Mouse (Mus musculus) heart, postnatal 14 days (tissue): Measurements from ENCODE around the gene Sms. TPM values are rescaled to one million over a fixed set of nuclear protein-coding genes. Genes with fewer than 3 reads are reported as not detected.

Experiments
- DNase-seq, 2 experiments: peaks; one replicate each; pipeline ENCODE4 v3.0.0; 2021 to 2022
- intact Hi-C: fragments of 180-260 bp; cut with DNase I; formaldehyde crosslinking; loops from one replicate; pipeline ENCODE4 v1.15.1; 2025
- long read RNA-seq, 2 experiments: library from polyadenylated mRNA; stranded (forward); transcript quantifications; one replicate each; pipeline ENCODE4 v2.0.0; 2021
- total RNA-seq, 2 experiments: library from RNA; stranded (reverse); gene quantifications; 2 replicates each; pipeline ENCODE4 v1.2.3; 2021

Gene Sms
- total RNA-seq, result 10 to 100 TPM; 26.0 to 28.9 TPM
- long read RNA-seq, experiment 1, transcript Sms-201 (11 exons, 3,717 nt), result major isoform, 32 of 33 reads
- long read RNA-seq, experiment 1, partial matches to known transcripts, result 1 of 33 reads
- long read RNA-seq, experiment 1, other reads (novel, unspliced or antisense), result 0 of 33 reads
- long read RNA-seq, experiment 2, transcript Sms-201 (11 exons, 3,717 nt), result major isoform, 23 of 25 reads
- long read RNA-seq, experiment 2, partial matches to known transcripts, result 1 of 25 reads
- long read RNA-seq, experiment 2, other reads (novel, unspliced or antisense), result 1 of 25 reads

DNA sequence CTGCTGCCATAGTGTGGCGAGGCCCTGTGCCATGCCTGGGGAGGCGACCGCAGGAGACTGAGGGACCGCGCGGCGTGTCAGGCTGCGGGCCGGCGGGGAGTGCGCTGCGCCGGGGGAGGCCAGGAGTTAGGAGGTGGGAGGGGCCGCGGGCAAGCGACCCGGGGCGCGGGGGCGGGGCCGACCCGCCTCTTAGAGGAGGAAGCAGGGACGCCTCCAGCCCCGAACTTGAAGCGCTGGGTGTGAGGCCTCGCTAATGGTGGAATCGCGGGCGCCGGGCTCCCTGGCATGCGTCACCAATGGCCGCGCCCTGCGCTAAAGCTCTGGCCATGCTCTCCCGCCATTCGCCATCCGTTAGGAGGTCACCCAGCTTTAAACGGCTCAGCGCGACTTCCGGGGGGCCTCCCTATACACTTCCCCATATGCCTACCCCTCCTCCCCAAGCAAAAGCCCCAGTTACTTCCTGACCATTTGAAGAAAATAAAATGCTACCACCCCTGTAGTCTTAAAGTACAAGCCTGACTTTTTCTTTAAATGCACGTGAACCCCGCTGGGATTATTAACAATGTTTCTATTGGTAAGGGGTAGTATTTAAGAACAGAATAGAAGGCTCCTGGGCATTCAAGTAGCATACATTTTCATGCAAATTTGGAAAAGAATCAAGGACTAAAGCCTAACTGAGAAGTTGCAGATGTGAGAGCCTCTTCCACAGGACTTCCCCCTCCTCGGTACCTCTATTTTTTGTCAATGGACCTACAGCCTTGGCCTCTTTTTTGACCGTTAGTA is at the start of gene Sms:
Sms (minus strand) TSS at position 344 of the 783 bp plus-strand sequence.
- intact Hi-C loops, result no loop called here
- DNase-seq, result peak; percentile 48 to 71

DNA sequence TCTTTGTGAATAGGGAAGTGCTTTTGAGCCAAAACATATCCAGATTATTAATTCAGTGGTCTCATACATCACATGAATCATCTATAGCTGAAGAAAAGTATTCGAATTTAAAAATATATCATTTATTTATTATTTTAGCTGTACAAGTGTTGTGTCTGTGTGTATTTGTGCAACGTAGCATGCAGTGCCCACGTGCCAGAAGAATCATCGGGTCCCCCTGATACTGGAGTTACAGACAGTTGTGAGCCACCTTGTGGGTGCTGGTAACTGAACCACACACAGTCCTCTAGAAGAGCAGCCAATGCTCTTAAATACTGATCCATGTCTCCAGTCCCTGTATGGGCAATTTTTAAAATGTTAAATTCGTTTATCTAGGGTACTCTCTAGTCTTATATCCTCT is 14.3 kb upstream of the Sms start:
- intact Hi-C loops, result no loop called here
- DNase-seq, result no peak

GRCm38 (mm10) chrX:157504506-157504905 is 12.4 kb upstream of the Sms start:
- intact Hi-C loops, result no loop called here
- no peak for DNase-seq

- intact Hi-C loops, result no loop called here
- DNase-seq, result no peak
These were observed 9.8 kb upstream of the Sms start for GRCm38 (mm10) chrX:157501871-157502270.

DNA sequence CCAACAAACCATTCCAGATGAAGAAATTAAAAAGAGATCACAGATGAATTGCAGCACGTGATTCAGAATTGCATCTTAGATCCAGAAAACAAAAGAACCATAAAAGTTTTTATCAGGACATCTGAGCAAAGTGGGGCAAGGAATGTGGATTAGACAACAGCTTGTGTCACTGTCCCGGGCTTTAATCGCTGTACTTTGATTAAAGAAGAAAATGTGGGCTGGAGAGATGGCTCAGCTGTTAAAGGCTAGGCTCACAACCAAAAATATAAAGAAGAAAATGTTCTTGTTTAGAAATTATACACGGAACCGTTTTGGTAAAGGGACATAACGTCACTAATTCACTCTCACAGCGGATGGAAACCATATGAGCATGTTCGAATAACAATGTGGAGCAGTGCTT is 7.9 kb upstream of the Sms start:
- DNase-seq, result no peak
- intact Hi-C loops, result no loop called here

DNA sequence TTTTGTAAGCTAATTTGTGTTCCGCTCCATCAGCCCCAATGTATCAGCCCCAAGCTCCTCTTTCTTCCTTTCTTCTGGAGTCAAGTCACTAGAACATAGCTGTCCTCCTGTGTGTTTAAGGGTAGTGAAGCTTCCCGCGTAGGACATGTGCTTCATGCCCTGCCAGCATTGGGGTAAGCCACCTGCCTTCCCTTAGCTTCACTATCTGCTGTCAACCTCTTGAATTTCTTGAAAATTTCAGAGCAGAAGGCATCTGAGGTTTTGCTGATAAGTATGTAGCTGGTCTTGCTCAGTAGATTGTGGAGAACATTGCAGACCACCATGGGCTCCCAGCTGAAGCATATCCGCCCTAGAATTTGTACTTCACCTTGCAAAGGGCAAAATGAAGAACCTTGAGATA is 1.1 kb upstream of the Sms start:
- intact Hi-C loops, result no loop called here
- no peak for DNase-seq

- peak; percentile 23 to 38 for DNase-seq
- intact Hi-C loops, result no loop called here
These were observed 747 bp downstream of the Sms start for GRCm38 (mm10) chrX:157491145-157491935.

- intact Hi-C loops, result no loop called here
These were observed 1.3 kb downstream of the Sms start for GRCm38 (mm10) chrX:157490769-157491144.

DNA sequence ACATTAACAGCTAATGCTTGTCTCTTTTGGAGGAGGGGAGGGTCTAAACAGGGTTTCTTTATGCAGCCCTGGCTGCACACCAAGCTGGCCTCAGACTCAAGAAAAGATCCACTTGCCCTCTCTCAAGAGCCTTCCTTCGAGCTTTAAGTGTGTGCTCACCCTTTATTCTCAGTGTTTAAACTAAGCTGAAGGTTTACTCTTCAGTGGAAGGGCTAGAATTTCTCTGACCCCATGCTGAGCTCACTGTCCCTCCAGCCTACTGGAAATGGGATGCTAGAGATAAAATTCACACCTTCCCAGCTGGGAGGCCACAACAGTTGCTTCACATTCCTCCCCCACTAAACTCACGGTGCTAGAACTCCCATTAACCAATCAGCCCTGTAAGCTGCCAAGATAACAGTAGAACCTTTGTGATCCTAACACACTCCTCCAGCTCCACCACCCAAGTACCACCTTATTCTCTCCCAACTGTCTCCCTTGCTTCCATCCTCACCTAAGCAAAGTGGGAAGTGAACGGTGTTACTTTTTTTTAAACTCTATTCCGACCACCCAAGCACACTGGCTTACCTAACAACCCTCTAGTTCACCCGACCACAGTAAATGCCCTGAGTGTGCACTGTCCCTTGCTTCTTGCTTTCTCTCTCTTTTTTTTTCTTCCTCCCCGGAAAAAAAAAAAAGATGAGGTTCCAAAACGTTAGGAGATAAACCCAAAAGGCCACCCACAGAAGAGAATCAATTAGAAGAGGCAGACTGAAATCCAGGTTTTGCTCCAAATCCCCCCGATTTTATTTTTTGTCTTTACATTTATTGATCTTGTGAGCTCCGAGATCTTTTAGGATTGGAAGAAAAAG is 2.0 kb downstream of the Sms start:
- DNase-seq, result no peak
- intact Hi-C loops, result loop anchor here (5.0 kb wide), 1 partner anchor 112 kb away; no protein-coding TSS in a partner anchor

More at GRCm38 (mm10) chrX:157490769-157491144, 1.3 kb downstream of the Sms start:
- no peak for DNase-seq

- intact Hi-C loops, result loop anchor here (5.0 kb wide), 1 partner anchor 113 kb away; no protein-coding TSS in a partner anchor
These were observed 3.3 kb downstream of the Sms start for GRCm38 (mm10) chrX:157488831-157489230.

GRCm38 (mm10) chrX:157486765-157487164 is 5.3 kb downstream of the Sms start:
- DNase-seq, result peak; percentile 11 to 45
- intact Hi-C loops, result loop anchor here (2.0 to 5.0 kb wide), 2 partner anchors 116 to 158 kb away; no protein-coding TSS in a partner anchor

More at GRCm38 (mm10) chrX:157488831-157489230, 3.3 kb downstream of the Sms start:
- no peak for DNase-seq

- no peak for DNase-seq
- intact Hi-C loops, result no loop called here
These were observed 9.2 kb downstream of the Sms start for GRCm38 (mm10) chrX:157482842-157483241.

- no peak for DNase-seq
- intact Hi-C loops, result no loop called here
These were observed 10.2 kb downstream of the Sms start for GRCm38 (mm10) chrX:157481860-157482259.

GRCm38 (mm10) chrX:157477328-157477727 is 14.8 kb downstream of the Sms start:
- intact Hi-C loops, result no loop called here
- no peak for DNase-seq

- DNase-seq, result no peak
- intact Hi-C loops, result no loop called here
These were observed 15.8 kb downstream of the Sms start for GRCm38 (mm10) chrX:157476153-157476810.

GRCm38 (mm10) chrX:157471711-157472660 is 20.1 kb downstream of the Sms start:
- DNase-seq, result no peak
- intact Hi-C loops, result no loop called here

DNA sequence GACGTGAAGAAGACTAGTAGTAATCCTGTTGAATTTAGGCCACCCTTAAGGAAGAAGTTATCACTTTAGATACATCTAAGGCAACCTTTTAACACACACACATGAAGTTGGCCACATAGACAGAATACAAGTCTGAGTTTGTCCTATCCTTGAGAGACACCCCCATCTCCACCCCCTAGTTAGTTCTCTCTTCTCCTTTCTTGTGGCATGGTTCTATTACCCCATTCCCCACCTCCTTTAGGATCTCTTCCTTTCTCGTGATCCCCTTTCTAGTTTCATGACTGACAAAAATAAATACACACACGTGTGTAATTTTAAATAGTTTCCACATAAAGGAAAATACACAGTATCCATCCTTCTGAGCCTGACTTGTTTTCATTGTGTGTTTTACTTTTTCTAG is 23.3 kb downstream of the Sms start:
- intact Hi-C loops, result loop anchor here (10.0 kb wide), 2 partner anchors 1146 to 1456 kb away; no protein-coding TSS in a partner anchor
- no peak for DNase-seq

DNA sequence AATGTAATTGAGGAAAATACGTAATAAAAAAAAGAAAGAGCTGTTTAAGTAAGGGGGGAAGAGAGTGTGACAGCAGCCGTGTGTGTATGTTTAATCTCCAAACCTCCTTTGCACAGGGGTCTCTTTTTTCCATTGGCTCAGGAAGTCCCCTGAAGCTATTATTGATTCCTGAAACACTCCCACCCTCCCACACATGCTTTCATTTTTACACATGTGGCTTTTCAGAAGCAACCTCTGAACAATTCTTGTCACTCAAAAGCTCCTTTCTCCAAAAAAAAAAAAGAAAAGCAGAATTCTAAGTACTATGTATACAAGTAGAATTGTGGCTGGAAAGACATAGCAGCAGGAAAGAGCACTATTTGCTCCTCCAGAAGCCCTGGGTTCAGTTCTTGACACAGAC is 24.0 kb downstream of the Sms start:
- intact Hi-C loops, result loop anchor here (10.0 kb wide), 2 partner anchors 1147 to 1457 kb away; no protein-coding TSS in a partner anchor
- DNase-seq, result no peak
